Mouse (Mus musculus): ENCODE measurements at regions not wholly inside any gene's neighbourhood (a gene's known extent, or its start where the extent isn't known, plus 50 kb on each side); places are given as distances from the start of the nearest gene placed in this dataset.

- DNase-seq: no peak
These were observed 791.4 kb downstream of the Epha7 start for GRCm38 (mm10) chr4:29604322-29604721.

DNA sequence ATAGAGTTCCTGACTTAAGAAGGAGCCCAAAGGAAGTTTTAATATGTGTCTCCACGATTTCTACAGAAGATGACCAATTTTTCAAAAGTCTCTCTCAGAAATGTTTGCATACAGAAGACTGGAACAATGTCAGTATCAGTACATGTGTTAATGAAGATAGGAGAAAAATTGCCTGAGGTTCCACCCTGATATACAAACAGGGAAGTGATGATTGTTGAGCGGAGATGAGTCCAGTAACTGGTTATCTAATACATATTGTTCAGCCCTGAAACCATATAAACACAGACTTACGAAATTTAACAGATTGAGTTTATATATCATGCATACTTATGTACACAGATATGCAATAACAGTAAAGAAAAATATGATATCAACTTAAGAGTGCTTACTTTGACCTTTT is 805.0 kb downstream of the Epha7 start:
- no peak for DNase-seq

DNA sequence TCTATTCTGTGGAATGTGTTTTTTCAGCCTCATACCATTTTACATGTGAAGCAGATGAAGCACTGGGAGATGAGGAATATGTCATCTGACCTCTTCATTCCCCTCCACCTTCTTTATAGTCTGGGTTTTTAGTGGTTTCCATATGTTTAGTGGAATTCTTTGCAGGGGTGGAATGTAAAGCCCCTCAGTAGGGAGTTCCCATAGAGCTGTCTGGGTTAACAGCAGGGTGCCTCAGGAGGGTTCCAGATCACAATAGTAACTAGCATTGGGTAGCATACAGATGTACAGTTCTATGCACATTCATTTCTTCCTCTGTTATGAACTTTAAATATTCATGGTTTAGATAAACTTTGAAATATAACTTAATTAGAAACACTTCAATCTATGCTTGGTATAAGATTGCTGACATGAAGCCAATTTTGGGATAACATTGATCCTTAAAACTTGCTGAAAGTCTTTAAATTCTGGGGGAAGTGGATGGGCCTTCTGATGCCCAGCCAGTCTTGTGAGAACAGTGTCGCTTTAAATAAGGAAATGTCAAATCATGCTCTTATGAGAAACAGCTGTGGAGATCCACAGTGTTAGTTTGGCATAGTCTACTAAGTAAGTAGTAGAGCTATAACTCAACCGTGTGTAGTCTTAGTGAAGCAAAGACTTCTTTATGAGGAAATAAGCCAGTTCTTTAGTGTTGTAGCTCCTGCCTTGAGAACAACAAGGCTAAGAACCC is 832.1 kb downstream of the Epha7 start:
- no peak for DNase-seq

DNA sequence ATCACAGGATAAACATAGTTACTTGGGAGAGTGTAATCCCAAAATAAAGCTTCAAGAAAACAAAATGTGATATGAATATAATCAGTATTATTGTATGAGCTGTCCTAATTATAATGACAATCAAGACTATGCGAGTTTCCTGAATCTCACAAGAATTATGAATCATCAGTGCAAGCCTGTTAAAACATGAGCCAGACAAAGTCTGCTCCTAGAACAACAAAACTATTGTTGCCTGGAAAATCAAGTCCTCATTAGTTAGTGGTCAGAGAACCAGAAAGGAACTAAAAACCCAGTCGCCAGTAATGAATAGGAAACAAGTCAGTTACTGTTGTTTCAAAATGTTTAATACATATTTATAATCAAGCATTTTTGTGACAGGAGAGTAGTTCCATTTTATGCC is 841.0 kb downstream of the Epha7 start:
- DNase-seq: no peak

DNA sequence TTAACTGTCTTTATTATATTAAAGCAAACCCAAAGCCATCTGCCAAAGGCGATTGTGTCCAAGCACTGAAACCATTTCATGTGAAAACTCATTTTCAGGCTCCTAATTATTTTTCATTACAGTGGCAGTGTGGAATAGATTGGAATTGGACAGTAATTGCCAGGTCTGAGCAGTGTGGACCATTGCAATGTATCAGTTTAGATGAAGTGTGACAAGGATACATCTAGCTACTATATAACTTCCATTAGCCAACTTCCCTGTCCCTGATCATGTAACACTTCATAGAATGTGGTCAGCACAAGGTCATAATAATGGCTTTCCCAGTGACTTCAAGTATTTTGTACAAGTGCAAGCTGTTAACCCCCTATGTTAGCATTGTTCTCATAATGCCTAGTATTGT is 842.7 kb downstream of the Epha7 start:
- DNase-seq: no peak

DNA sequence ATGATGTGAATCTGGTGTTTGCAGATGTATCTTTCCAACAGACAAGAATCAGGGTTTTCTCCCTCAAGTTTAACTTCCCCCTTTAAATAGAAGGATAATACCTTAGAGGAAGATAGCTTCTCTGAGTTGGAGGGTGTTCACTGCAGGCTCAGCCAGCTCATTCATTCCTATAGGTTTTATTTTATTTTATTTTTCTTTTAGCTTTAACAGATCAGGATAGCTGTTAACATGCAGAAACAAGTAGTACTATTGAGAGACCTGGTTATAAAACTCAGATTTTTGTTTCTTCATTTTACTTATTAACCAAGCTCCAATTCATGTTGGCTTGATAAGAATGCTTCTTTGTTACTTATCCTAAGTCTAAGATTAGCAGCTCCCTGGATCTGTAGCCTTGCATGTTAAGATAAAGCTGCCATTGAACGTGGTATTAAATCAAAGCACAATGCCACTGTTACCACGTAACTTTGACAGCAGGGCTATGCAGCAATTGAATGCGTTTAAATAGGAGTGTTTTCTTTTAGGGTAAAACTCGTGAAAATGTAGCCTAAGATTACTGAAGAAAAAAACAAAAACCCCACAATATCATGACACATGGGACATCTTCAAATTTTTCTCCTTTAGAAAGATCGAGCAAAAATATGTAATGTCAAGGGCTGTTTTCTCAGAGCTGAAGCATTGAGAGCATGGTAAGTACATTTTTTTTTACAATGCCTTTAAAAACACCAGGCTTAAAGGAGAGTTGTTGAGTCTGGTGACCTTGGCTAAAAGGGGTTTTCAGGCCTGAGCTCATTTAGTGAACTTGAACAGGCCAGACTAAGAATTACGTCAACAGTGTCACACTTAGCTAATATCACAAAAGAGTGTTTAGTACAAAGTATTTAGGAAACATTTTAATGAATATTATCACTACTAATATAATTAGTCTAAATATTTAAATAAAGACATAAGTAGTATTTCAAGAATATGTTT is 848.5 kb downstream of the Epha7 start:
- no peak for DNase-seq

- DNase-seq: peak; percentile 8 to 32
These were observed 852.6 kb downstream of the Epha7 start for GRCm38 (mm10) chr4:29665561-29665960.

DNA sequence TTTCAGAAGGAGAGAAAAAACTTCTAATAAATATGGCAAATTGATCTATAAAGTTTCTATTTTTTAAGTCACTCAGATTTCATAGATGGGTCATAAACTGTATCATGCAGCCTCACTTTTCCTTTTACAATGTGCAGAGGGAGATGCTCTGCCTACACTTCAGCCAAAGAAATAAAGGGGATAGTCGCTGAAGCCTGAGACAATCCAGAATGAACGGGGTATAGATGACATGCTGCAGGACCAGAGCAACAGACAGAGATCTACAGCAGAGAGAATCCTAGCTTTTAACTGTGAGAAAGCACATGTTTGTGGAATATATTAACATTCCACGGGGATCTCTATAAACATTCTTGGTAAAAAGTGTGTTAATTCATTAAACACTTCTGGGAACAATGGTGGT is 881.2 kb downstream of the Epha7 start:
- no peak for DNase-seq

DNA sequence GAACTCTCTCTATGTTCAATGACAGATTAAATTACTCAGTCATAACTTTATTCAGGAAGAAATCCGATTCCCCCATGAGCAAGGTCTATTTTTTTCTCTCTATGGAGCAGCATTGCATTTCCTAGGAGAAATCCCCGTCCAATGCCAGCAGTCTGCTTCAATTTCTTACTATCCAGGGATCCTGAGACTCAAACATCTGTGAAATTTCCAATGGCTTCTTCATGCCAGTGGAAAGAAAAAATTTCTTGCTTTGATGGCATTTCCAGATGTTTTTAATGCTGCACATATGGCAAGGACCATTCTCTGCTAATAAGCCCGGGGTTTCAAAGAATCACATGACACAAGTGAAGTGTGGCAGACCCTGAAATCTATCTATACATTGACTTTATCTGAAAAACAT is 919.6 kb downstream of the Epha7 start:
- no peak for DNase-seq

- no peak for DNase-seq
These were observed 929.1 kb downstream of the Epha7 start for GRCm38 (mm10) chr4:29741991-29742390.

- DNase-seq: no peak
These were observed 929.8 kb downstream of the Epha7 start for GRCm38 (mm10) chr4:29742746-29743145.

Data from cerebellum, postnatal 25 days (tissue).